Mouse (Mus musculus) stomach, postnatal 0 days (tissue): ENCODE measurements around the gene Vmn1r85. TPM values are rescaled to one million over a fixed set of nuclear protein-coding genes. Genes with fewer than 3 reads are reported as not detected.
A peak's percentile ranks its signal among the peaks of the same experiment; 100 is the strongest.

Experiments
- ATAC-seq: fragments of 200-750 bp; cut with Nextera tagmentation; 2 replicates; pipeline ENCODE4 v1.8.0; 2017; ENCODE audit not compliant: low FRiP score, low TSS enrichment
- DNase-seq: peaks from one replicate; pipeline ENCODE4 v3.0.0-alpha.2; 2016; ENCODE audit warnings: low spot score
- H3K27ac ChIP-seq: fragments of 300-500 bp; sonication (generic); replicated peaks from 2 replicates; pipeline ENCODE4 v1.5.1; 2014; ENCODE audit warnings: mild to moderate bottlenecking, control low read depth
- H3K27me3 ChIP-seq: fragments of 300-500 bp; sonication (generic); 2 replicates; pipeline ENCODE4 v1.6.1; 2014; ENCODE audit warnings: low read length; ENCODE audit not compliant: control insufficient read depth, insufficient read depth
- H3K36me3 ChIP-seq: fragments of 300-500 bp; sonication (generic); 2 replicates; pipeline ENCODE4 v1.6.1; 2014; ENCODE audit warnings: low read length, mixed read lengths; ENCODE audit not compliant: control insufficient read depth, insufficient read depth
- H3K4me1 ChIP-seq: fragments of 300-500 bp; sonication (generic); replicated peaks from 2 replicates; pipeline ENCODE4 v1.6.1; 2014; ENCODE audit warnings: antibody characterized with exemption; ENCODE audit not compliant: control insufficient read depth, insufficient read depth
- H3K4me2 ChIP-seq: fragments of 300-500 bp; sonication (generic); replicated peaks from 2 replicates; pipeline ENCODE4 v1.6.1; 2014; ENCODE audit warnings: low read depth, mild to moderate bottlenecking, control low read depth, moderate library complexity
- H3K4me3 ChIP-seq: fragments of 300-500 bp; sonication (generic); 2 replicates; pipeline ENCODE4 v1.5.1; 2014; ENCODE audit warnings: low read depth, low read length, control low read depth
- H3K9ac ChIP-seq: fragments of 300-500 bp; sonication (generic); 2 replicates; pipeline ENCODE4 v1.6.1; 2014; ENCODE audit warnings: mild to moderate bottlenecking, low read length, control low read depth, mixed read lengths
- H3K9me3 ChIP-seq: fragments of 300-500 bp; sonication (generic); 2 replicates; pipeline ENCODE4 v1.6.1; 2016; ENCODE audit warnings: low read length; ENCODE audit not compliant: control insufficient read depth
- CTCF ChIP-seq: IDR thresholded peaks from 2 replicates; pipeline ENCODE4 v1.5.1; 2016; ENCODE audit warnings: antibody characterized with exemption, low read depth, mild to moderate bottlenecking, moderate library complexity
- EP300 ChIP-seq: optimal IDR thresholded peaks from 2 replicates; pipeline ENCODE3; 2016; ENCODE audit warnings: antibody characterized with exemption
- WGBS: fragments of 180-500 bp; shearing (Covaris S2); extraction: QIAGEN DNeasy Blood & Tissue Kit; methylation state at CpG from one replicate; pipeline ENCODE4 v1.1.7; 2014; 5-methylcytosine and 5-hydroxymethylcytosine counted together
- polyA plus RNA-seq: library from polyadenylated mRNA; unstranded; fragments of >200 nt; fragmentation: Nextera tagmentation; extraction: Ambion mirVana; gene quantifications from 2 replicates; pipeline ENCODE4 v1.2.1, GENCODE M21; 2015

Gene Vmn1r85
- polyA plus RNA-seq, 1 experiment from 2014 or later: not detected

GRCm38 (mm10) chr7:13053501-13053900, 41.5 kb downstream of the Vmn1r85 start:
- Histone ChIP-seq H3K4me1 (no peaks in the 10 kb centered on the region), H3K27me3 (no peaks in the 10 kb centered on the region), H3K9me3 (no peaks in the 10 kb centered on the region), H3K4me2 (peak overlapping the region; percentile 63), H3K27ac (no peak overlapping the region), H3K4me3 (peak overlapping the region; percentile 59), H3K36me3 (no peaks in the 10 kb centered on the region), H3K9ac (no peak overlapping the region)
- DNase-seq (no peak), ATAC-seq (no peak)
- TF ChIP-seq EP300 (no peak), CTCF (0 out of 2 replicates have a peak, but pooled peaks have one; percentile 9)
- 95% methylated on average over 2 of the region's 2 CpGs for WGBS

GRCm38 (mm10) chr7:13053001-13053400, 42.0 kb downstream of the Vmn1r85 start:
- no peak for DNase-seq

GRCm38 (mm10) chr7:13046084-13046483, 48.9 kb downstream of the Vmn1r85 start:
- peaks cover 3% of the 10 kb centered on the region; the same call in 1 of the 2 replicates for H3K27me3 ChIP-seq
- H3K9me3 ChIP-seq: no peaks in the 10 kb centered on the region
- no peak overlapping the region for H3K4me3 ChIP-seq
- no peak overlapping the region for H3K4me2 ChIP-seq
- 4% methylated on average over 2 of the region's 2 CpGs for WGBS
- H3K36me3 ChIP-seq: no peaks in the 10 kb centered on the region
- TF ChIP-seq CTCF: peak; percentile 94
- no peak for TF ChIP-seq EP300
- no peak overlapping the region for H3K9ac ChIP-seq
- peaks cover 3% of the 10 kb centered on the region; the same call in 1 of the 2 replicates for H3K4me1 ChIP-seq
- DNase-seq (peak; percentile 75), ATAC-seq (peak; percentile 72)
- H3K27ac ChIP-seq: no peak overlapping the region

More at GRCm38 (mm10) chr7:13053001-13053400, 42.0 kb downstream of the Vmn1r85 start:
- Histone ChIP-seq H3K9me3 (no peaks in the 10 kb centered on the region), H3K9ac (no peak overlapping the region), H3K36me3 (no peaks in the 10 kb centered on the region), H3K27ac (no peak overlapping the region), H3K4me3 (no peak overlapping the region), H3K4me2 (no peak overlapping the region), H3K27me3 (no peaks in the 10 kb centered on the region), H3K4me1 (no peaks in the 10 kb centered on the region)
- no peak for TF ChIP-seq CTCF
- TF ChIP-seq EP300: no peak
- no peak for ATAC-seq
- 86% methylated on average over 13 of the region's 13 CpGs for WGBS

- 6% methylated on average over 23 of the region's 23 CpGs for WGBS
- Histone ChIP-seq H3K27ac (no peak overlapping the region), H3K9ac (peak overlapping the region; percentile 54), H3K9me3 (no peaks in the 10 kb centered on the region), H3K36me3 (no peaks in the 10 kb centered on the region), H3K4me2 (peak overlapping the region; percentile 77), H3K27me3 (peaks cover 3% of the 10 kb centered on the region; the same call in 1 of the 2 replicates), H3K4me3 (peak overlapping the region; percentile 42), H3K4me1 (peaks cover 3% of the 10 kb centered on the region; the same call in 1 of the 2 replicates)
- TF ChIP-seq CTCF (no peak), EP300 (no peak)
- ATAC-seq (no peak), DNase-seq (peak; percentile 18)
Observed at GRCm38 (mm10) chr7:13044254-13044625, 50.7 kb downstream of the Vmn1r85 start.

- 5% methylated on average over 88 of the region's 88 CpGs for WGBS
- no peaks in the 10 kb centered on the region for H3K9me3 ChIP-seq
- TF ChIP-seq EP300 (no peak), CTCF (0 out of 2 replicates have a peak, but pooled peaks have one; percentile 14)
- ATAC-seq (peak; percentile 41), DNase-seq (peak; percentile 42)
- peaks cover 3% of the 10 kb centered on the region; the same call in 1 of the 2 replicates for H3K4me1 ChIP-seq
- no peak overlapping the region for H3K27ac ChIP-seq
- H3K36me3 ChIP-seq: no peaks in the 10 kb centered on the region
- H3K27me3 ChIP-seq: peaks cover 3% of the 10 kb centered on the region; the same call in 1 of the 2 replicates
- H3K4me3 ChIP-seq: peak overlapping the region; percentile 42
- H3K9ac ChIP-seq: peak overlapping the region; percentile 54
- H3K4me2 ChIP-seq: peak overlapping the region; percentile 77
Observed at GRCm38 (mm10) chr7:13043445-13044253, 51.3 kb downstream of the Vmn1r85 start.

- 49% methylated on average over 16 of the region's 16 CpGs for WGBS
- no peaks in the 10 kb centered on the region for H3K36me3 ChIP-seq
- H3K27ac ChIP-seq: no peak overlapping the region
- peaks cover 3% of the 10 kb centered on the region; the same call in 1 of the 2 replicates for H3K27me3 ChIP-seq
- H3K9ac ChIP-seq: 0 out of 2 replicates have a peak overlapping the region, but pooled peaks have one; percentile 54
- TF ChIP-seq EP300: no peak
- TF ChIP-seq CTCF: no peak
- no peak for DNase-seq
- peak overlapping the region; percentile 77; the same call in 1 of the 2 replicates for H3K4me2 ChIP-seq
- no peaks in the 10 kb centered on the region for H3K9me3 ChIP-seq
- H3K4me1 ChIP-seq: peaks cover 3% of the 10 kb centered on the region; the same call in 1 of the 2 replicates
- H3K4me3 ChIP-seq: 0 out of 2 replicates have a peak overlapping the region, but pooled peaks have one; percentile 8
- ATAC-seq: no peak
Observed at GRCm38 (mm10) chr7:13043120-13043444, 51.9 kb downstream of the Vmn1r85 start.
